Mouse (Mus musculus) thymus, postnatal 0 days (tissue): ENCODE data around the gene Spcs1. TPM values are rescaled to one million over a fixed set of nuclear protein-coding genes. Genes with fewer than 3 reads are reported as not detected.

ENCODE experiments used
- DNase-seq: peaks from one replicate; pipeline ENCODE4 v3.0.0-alpha.2; 2015; ENCODE audit warnings: low spot score
- polyA plus RNA-seq: library from polyadenylated mRNA; unstranded; fragments of >200 nt; fragmentation: Nextera tagmentation; extraction: Ambion mirVana; gene quantifications from 2 replicates; pipeline ENCODE4 v1.2.1, GENCODE M21; 2015

Spcs1 gene
- polyA plus RNA-seq, 1 experiment from 2014 or later, result 469 TPM

DNA sequence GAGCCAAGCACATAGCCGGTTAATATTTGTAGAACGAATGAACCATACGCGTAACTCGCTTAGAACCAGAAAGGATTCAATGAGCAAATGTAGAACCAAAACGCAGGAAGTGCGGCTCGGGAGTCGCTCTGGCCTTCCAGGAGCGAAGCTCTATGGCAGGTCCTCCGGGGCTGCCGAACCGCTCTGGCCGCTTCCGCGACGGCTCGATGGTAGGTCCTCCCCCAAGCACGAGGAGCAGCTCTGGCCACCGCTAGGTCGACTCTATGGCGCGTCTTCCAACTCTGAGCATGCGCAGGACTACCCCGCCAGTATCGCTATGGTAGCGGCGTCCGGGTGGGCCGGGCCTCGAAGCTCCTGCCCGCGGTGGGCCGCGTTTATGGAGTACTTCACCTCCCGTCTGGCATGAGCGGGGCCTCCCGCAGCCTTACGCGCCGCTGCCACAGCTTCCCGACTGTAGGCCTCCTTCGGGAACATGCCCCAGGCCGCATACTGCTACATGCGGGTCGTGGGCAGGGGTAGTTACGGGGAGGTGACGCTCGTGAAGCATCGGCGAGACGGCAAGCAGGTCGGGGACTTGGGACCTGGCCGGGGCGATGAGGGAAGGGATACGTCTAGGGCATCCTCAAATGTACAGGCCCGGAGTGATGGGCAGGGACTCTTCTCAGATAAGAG lies 50.2 kb downstream of the Spcs1 start, which contains the start of gene Nek4:
Nek4 (plus strand) TSS at position 224 of the 672 bp plus-strand sequence.
- DNase-seq, result peak; percentile 97

- no peak for DNase-seq
These were observed 51.5 kb downstream of the Spcs1 start for GRCm38 (mm10) chr14:30949986-30950385.

Other genes starting within 250 kb of the Spcs1 start
- 18.3 and 19.9 TPM in 2 replicates for gene Tmem110, start 176.1 kb downstream of the Spcs1 start, polyA plus RNA-seq
- gene Mustn1, start 122.5 kb downstream of the Spcs1 start, polyA plus RNA-seq, result 1.8 and 1.9 TPM in 2 replicates
- 0.09 and 0.64 TPM in 2 replicates for gene Itih4, start 115.2 kb downstream of the Spcs1 start, polyA plus RNA-seq
- gene Itih3, start 77.9 kb downstream of the Spcs1 start, polyA plus RNA-seq, result 0.16 and 0.24 TPM in 2 replicates
- 0.04 TPM in 1 of 2 replicates, not detected in the other for gene Itih1, start 58.4 kb downstream of the Spcs1 start, polyA plus RNA-seq
- 5.6 and 6.1 TPM in 2 replicates for gene Nek4, start 50.3 kb downstream of the Spcs1 start, polyA plus RNA-seq
- gene Glt8d1, start 272 bp downstream of the Spcs1 start, polyA plus RNA-seq, result 19.2 and 24.7 TPM in 2 replicates
- gene Pbrm1, start 17.5 kb upstream of the Spcs1 start, polyA plus RNA-seq, result 103 and 128 TPM in 2 replicates
- 141 and 143 TPM in 2 replicates for gene Gnl3, start 17.5 kb upstream of the Spcs1 start, polyA plus RNA-seq
- gene Smim4, start 127.3 kb upstream of the Spcs1 start, polyA plus RNA-seq, result 244 and 262 TPM in 2 replicates
- 111 and 116 TPM in 2 replicates for gene Nt5dc2, start 129.4 kb upstream of the Spcs1 start, polyA plus RNA-seq
- 8.0 and 8.8 TPM in 2 replicates for gene Stab1, start 167.0 kb upstream of the Spcs1 start, polyA plus RNA-seq
- 5.0 and 5.7 TPM in 2 replicates for gene Tnnc1, start 206.6 kb upstream of the Spcs1 start, polyA plus RNA-seq
- gene Nisch, start 215.3 kb upstream of the Spcs1 start, polyA plus RNA-seq, result 116 and 144 TPM in 2 replicates
- 0.27 and 0.30 TPM in 2 replicates for gene Sema3g, start 216.2 kb upstream of the Spcs1 start, polyA plus RNA-seq
- gene Phf7, start 249.6 kb upstream of the Spcs1 start, polyA plus RNA-seq, result 18.6 and 21.5 TPM in 2 replicates
- gene Bap1, start 249.8 kb upstream of the Spcs1 start, polyA plus RNA-seq, result 63.0 and 66.5 TPM in 2 replicates